Mouse (Mus musculus) kidney, adult 9 months (tissue): Measurements from ENCODE around the gene Itpr3.

Experiments used
- DNase-seq: peaks from one replicate; pipeline ENCODE4 v3.0.0; 2022

The Itpr3 gene

DNA sequence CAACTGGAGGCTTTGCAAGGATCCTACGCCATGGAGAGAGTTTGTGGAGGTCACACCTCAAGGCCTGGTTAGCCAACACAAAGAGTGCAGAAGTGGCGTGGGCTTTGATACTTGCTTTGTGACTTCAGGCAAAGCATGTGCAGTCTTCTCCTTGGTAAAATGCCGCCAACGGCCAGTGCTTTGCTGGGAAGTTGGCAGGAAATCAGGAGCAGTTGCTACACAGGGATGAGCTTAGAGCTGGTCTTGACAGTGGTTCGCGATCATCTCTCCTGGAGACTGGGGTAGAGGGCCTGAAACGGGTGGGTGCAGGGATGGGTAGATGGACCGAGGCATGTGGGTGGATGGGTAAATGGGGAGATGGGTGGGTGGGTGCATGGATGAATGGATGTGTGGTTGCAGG lies 15.3 kb downstream of the Itpr3 start:
- DNase-seq = no peak

DNA sequence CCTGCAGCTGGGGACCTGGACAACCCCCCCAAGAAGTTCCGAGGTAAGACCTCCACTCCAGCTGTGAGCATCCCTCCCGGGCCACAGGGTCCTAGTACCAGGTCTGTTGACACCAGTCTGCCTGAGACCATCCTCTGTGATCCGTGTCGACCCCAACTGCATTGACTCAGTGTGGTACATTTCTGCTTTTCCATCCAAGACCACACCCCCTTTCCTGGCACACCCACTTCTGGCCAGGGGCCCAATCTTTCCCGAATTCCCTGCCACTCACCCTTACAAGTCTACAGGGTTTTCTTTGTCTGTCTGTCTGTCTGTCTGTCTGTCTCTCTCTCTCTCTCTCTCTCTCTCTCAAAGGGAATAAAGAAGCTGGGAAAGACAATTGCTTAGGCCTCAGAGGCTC lies 16.0 kb downstream of the Itpr3 start:
- no peak for DNase-seq

DNA sequence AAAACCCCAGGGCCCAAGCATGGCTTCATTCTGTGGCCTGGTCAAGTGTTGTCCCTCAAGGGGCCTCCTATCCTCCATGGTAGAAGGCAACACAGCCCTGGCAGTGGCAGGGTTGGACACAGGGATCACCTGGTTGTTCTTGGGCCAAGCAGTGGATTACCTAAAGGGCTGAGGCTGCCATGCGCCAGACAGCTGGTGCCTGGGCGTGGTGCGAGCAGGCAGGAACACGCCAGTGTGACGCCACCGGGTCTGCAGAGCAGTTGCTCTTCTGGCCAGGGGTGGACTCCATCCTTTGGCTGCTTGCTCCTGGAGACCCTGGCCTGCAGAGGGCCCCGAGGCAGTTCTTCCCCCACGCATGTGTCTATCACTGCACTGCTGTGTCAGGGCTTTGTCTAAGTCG lies 16.7 kb downstream of the Itpr3 start:
- no peak for DNase-seq

DNA sequence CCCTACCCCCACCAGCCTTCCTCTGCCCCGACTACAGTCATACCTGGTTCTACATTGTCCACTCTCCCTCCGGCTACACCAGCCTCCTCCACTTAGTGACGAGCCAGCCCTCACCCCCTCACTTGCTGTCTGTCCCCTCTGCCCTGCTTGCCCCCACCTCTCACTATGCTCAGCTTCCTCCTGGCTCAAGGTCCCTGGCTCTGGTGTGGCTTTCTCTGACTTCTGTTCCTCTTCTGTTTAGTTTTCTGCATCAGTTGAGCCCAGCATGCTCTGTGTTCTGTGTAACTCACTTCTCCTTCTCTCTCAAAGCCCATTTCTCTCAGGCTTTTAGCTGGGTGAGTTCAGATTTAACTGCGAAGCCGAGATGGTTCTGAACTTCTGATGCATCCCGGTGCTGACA lies 17.1 kb downstream of the Itpr3 start:
- no peak for DNase-seq

DNA sequence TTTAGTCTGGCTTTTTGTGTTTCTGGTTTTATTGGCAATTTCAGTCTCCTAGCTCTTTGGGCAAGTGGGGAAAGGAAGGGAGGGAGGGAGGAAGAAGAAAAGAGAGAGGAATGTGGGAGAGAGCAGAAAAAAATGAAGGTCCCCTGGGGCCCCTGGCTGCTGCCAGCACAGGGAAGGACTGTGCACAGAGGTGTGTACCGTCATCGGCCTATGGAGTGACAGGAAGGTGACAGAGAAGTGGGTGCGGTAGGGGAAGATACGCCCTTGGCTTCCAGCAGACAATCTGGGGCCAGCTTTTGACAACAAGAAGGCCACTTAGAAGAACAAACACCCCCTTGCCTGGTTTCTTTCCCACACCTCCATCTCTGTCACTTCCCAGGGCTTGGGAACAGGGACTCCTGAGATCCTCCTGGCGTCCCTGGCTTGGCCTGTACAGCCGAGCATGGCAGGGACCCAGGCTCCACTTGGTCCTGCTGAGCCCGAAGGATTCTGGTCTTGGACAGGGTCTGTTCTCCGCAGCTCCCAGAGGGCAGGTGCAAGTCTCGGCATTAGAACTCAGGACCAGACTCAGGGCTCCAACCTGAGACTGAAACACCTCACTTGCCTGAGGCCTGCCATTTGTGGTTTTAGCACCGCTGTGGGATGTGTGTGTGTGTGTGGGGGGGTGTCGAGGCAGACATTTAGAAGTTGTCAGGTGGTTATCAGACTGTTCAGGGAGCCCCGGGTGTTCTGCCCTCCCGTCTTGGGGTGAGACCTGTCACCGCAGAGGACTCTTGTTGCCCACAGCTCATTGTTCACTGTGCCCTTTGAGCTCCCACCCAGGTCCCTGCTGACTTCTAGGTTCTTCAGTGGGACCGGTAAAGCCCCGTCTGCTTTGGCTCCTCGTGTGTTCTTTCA lies 18.0 kb downstream of the Itpr3 start:
- no peak for DNase-seq

DNA sequence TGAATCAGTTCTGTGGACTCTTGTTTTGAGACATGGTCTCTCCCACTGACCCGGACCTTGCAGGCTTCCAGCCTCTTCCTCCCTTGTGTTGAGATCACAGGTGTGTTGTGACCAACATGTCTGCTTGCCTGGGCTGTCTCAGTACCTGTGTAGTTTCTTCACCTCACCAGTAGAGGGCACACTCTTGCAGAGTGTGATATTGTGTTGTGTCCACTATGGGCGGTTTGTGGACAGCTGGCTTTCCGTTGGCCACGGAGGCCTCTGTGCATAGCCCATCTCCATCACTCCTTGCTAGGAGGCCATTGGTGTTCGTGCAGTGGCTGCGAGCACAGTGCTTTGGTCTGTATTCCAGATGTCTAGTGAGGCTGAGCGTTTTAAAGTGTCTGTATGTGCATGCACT lies 20.0 kb downstream of the Itpr3 start:
- DNase-seq = no peak

DNA sequence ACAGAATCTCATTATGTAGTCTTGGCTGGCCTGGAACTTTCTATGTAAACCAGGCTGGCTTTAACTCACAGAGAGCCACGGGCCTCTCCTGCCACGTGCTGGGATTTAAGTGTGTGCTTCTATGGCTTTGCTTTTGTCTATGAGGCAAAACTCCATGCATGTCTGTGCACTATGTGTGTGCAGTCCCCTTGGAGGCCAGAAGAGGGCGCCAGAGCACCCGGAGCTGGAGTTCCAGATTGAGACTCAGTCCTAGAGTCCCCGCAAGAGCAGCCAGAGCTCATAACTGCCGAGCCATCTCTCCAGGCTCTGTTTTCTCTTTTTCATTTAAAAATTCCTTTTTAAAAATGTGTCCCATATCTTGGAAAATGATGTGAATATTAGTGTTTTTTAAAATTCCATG lies 20.8 kb downstream of the Itpr3 start:
- no peak for DNase-seq

DNA sequence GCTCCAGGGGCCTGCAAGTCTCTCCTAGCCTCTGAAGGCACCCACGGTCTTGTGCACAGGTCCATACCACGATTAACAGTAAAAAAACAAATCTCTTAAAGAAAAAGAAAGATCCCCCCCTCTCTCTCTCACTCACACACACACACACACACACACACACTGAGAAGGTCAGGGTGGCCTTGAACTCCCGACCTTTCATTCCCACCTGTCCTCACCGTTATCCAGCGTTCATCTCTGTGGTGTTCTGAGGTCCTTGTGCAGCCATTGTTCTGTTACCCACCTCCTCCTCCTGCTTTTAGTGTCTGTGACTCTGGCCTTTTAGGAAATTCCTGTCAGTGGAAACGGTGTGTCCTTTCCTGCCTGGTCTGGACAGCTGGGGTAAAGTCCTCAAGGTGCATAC lies 21.4 kb downstream of the Itpr3 start:
- DNase-seq = no peak

DNA sequence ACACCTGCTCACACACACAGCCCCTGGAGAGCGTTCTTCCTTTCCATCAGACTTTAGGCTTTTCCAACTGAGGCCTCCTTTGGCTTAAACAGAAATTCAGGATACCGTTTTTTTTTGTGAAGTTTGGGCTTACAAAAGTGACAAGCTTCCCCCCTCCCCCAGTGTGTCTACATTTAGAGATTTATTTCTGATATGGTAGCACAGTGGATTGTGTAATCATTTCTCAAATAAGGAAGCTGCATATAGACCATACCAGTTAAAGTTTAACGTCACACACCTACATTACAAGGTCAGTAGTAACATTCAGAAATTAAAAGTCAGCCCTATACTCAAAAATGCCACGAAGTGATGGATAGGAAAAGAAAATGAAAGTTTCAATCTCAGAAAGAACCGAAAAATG lies 24.8 kb downstream of the Itpr3 start:
- no peak for DNase-seq

DNA sequence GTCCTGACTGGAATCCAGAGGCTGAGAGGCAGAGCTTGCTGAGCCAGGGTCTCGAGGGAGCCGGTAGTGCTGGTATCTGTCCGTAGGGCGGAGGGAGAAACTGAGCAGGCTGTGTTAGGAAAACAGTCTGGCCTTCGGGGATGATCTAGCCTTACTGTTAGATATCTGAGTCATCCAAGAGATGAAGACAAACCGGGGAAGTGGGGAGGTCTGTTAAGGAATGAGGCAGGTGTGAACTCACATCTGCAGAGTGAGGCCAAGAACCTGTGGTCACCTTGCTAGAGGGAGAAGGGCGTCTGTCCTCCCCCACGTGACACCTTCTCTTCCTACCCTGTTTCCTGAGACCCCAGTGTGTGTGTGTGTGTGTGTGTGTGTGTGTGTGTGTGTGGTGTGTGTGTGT lies 25.7 kb downstream of the Itpr3 start:
- no peak for DNase-seq

DNA sequence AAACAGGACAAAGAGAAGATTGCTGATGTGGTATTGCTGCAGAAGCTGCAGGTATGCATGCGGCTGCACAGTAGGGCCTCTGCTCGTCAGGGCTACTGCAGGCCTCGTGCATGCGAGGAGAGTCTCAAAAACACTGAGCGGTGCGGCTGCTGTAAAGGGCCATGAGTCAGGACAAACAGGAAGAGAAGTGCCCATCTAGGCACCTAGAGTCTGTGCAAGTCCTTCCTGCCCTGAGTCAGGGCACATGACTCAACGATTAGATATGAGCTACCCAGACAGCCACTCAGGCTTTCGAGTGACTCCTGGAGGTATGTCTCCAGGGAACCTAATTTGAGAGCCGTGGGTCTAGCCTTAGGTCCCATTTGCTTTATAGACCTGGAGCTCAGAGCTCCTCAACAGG lies 26.5 kb downstream of the Itpr3 start:
- DNase-seq = no peak

DNA sequence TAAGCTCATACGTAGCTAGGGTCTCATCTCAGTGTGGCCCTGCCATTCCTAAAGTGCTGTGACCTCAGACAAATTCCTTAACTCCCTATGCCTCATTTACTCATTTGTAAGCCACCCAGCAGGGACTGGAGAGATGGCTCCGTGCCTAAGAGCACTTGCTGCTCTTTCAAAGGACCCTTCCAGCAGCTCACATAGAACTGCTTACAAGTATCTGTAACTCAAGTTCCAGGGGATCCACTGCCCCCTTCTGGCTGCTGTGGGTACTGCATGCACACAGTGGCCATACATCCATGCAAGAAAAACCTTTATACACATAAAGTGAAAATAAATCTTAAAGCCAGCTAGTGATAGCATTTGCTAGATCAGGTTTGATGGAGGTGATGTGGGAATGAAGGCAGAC lies 28.6 kb downstream of the Itpr3 start:
- DNase-seq = peak; percentile 55

DNA sequence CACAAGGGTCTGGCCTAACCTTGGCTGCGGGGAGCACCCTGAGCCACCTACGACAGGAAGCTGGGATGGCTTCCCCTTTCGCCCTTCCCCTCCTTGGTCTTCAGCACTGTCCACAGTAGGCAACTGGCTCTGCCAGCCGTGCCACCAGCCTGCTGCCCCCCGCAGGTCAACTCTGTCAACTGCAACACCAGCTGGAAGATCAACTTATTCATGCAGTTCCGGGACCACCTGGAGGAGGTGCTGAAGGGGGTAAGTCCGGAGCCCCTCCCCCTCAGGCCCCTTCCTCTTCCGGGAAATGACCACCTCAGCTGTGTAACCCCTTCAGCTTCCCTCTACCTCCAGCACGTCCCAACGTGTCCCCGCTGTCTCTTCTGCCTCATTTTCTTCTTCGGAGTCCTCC lies 30.3 kb downstream of the Itpr3 start:
- DNase-seq = peak; percentile 10

DNA sequence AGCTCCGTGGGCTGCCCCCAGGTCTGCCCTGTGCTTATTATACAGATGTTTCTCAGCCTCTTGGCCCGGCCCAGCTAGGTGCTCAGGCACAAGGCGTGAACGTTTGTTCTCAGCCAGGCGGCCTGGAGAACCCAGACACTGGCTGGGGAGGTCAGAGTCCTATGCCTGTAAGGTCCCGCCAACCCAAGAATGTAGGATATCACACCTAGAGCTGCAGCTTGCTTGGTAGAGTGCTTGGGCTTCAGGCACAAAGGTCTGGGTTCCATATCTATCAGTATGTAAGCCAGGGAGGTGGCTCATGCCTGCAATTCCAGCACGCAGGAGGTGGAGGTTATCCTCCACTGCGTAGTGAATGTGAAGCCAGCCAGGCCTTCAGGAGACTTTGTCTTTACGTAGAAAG lies 33.0 kb downstream of the Itpr3 start:
- DNase-seq = no peak

DNA sequence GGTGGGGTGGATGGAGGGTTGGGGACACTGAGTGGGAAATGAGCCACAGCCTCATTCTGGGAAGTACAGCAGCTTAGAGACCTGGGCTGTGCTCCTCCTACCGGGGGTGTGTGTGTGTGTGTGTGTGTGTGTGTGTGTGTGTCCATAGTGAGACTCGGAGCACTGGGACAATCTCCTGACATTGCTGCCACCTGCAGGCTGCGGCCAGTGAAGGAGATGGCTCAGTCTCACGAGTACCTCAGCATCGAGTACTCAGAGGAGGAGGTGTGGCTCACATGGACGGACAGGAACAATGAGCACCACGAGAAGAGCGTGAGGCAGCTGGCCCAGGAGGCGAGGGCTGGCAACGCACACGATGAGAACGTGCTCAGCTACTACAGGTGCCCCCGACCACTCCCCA lies 38.6 kb downstream of the Itpr3 start:
- peak; percentile 27 for DNase-seq

DNA sequence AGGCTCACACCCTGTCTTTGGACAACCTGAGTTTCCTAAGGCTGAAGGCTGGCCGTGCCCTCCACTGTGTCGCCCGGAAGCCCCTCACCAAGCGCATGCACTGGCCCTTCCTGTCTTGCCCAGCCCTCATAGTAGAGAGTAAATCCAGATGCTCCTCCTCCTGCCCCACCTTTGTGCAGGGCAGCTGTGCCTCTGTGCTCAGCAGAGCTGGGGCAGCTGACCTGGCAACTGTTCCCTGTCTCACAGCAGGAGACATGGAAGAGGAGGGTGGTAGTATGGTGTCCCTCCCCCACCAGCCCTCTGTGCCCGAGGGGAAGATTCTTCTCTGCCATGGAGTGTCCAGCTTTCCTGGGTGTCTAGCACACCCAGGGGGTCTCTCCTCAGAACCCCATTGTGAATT lies 44.6 kb downstream of the Itpr3 start:
- no peak for DNase-seq

DNA sequence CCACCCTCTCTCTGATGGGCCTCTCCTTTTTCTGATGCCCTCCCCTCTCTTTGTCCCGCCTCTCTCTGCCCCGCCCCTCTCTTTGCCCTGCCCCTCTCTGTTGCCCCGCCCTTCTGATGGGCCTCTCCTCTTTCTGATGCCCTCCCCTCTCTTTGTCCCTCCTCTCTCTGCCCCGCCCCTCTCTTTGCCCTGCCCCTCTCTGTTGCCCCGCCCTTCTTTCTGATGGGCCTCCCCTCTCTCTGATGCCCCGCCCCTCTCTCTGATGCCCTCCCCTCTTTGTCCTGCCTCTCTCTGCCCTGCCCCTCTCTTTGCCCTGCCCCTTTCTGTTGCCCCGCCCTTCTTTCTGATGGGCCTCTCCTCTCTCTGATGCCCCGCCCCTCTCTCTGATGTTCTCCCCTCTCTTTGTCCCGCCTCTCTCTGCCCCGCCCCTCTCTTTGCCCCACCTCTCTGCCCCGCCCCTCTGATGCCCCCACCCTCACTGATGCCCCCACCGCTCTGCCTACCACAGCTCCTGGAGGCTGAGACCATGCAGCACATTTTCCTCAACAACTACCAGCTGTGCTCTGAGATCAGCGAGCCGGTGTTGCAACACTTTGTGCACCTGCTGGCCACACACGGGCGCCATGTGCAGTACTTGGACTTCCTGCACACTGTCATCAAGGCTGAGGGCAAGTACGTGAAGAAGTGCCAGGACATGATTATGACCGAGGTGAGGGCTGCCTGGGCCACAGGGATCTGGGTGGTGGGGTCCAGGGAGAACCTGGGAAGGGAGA lies 48.8 kb downstream of the Itpr3 start:
- no peak for DNase-seq

DNA sequence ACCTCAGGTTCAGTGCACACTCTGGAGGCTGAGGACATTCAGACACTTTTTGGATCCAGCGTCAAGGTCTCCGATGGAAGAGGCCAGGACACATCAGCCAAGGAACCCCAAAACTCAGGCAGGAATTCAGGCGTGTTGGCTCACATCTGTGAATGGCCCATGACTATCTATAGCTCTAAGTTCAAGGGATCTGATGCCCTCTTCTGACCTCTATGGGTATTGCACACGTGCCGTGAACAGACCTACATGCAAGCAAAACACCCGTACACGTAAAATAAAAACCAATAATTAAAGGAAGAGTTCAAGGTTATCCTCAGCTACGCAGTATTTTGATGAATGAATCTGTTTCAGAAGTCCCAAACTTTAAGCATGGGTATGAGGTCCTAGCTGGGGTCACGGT lies 49.6 kb downstream of the Itpr3 start:
- no peak for DNase-seq

DNA sequence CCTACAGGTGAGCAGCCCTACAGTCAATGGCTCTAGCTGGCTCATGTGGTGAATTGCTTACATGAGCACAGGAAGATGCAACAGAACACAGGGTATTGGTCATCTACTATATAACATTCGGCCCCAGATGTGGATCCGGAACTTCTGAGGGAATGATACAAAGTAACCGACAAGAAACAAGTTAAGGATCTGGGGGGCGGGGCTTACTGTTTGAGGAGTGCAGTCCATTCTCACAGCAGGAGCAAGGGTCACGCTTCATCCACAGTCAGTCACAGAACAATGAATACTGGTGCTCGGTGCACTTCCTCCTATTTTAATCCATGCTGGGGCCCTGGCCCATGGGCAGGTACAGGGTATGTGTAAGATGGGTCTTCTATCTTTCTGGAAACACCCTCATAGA lies 50.8 kb downstream of the Itpr3 start:
- DNase-seq = no peak

DNA sequence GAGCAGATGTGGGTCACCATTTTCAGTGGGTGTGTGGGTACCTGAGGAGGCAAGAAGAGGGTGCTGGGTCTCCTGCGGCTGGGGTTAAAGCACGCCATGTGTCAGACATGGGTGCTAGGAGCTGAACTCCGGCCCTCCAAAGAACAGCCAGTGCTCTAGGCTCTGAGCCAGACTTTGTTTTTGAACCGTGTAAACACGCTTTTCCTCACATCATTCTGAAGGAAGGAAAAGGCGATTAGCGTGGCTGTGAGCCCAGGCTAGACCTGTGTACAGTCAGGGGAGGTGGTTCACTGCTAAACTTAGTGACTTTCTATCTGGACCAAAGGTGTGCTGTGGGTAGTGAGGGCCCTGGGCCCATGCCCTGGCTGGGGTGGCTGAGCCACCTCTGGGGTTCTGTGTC lies 53.0 kb downstream of the Itpr3 start:
- no peak for DNase-seq

DNA sequence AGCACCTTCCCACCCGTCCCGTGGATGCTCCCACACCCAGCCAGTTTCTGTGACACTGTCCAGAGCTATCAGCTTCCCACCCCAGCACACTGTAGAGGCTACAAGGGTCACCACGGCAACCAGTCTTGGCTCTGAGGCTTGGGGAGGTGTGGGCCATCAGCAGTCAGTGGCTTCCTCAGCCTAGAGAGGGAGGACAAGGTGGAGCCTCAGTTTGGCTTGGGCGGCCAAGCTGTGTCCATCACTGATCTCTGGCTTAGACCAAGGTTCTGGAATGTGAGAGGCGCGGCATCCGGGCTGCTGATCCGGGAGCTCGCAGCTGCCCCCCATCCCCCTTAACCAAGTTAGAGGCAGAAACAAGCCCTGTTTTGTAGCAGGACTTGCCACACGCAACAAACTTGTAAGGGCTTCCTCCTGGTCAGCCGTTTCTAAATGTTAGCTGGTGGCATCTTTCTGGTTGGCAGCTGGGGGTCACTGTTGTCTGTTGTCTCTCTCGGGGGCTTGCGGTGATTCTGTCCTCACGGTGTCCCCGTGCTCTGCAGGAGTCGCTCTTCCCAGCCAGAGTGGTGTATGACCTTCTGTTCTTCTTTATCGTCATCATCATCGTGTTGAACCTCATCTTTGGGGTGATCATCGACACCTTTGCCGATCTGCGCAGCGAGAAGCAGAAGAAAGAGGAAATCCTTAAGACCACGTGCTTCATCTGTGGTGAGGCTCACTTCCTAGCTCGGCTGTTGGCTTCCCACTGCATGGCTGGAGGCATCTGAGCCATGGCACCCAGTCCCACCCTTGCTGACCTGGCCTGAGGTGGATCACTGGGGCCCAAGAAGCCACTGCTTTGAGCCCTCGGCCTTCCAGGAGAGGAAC lies 61.8 kb downstream of the Itpr3 start:
- no peak for DNase-seq

DNA sequence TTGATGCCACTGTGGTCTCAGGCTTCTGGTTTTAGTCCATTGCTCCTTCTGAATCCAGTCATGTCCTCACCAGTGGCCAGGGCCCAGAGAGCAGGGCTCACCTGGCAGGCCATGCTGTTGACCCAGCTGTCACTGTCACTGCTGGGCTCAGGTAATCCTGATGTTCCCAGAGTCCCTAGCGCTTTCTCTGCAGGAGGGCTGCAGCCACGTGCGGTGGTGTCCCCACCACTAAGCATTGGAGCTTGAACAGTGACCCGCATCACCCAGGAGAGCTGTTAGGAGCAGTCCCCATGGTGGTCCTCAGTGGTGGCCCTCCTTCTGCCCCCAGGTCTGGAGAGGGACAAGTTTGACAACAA lies 62.4 kb downstream of the Itpr3 start:
- DNase-seq = no peak

DNA sequence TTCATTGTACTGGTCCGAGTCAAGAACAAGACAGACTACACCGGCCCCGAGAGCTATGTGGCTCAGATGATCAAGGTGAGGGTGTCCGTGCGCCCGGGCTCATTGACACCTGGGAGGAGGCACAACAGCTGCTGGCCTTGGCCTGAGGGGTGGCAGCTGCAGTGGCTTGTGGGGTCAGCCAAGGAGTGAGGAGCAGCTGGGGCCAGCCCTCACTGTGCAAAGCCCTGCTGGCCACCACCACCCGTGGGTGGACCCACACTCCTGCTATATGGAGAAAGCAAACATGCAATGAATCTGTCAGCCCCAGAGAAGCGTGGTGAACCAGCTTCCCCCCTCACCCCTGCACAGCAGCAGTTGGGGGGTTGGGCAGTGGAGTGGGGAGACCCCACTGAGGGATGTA lies 62.9 kb downstream of the Itpr3 start:
- DNase-seq = no peak
